Mouse (Mus musculus) CH12.LX (cell line): ENCODE data around the gene Junb. TPM values are rescaled to one million over a fixed set of nuclear protein-coding genes. Genes with fewer than 3 reads are reported as not detected.

Experiments used
- DNase-seq: peaks from one replicate; pipeline ENCODE4 v3.0.0-alpha.2; 2013; ENCODE audit errors: extremely low read depth
- H3K27ac ChIP-seq: 2 replicates; pipeline ENCODE4 v1.5.1; 2012; ENCODE audit warnings: low read depth, mild to moderate bottlenecking, control low read depth, moderate library complexity; ENCODE audit not compliant: insufficient read depth
- H3K27me3 ChIP-seq: replicated peaks from 2 replicates; pipeline ENCODE3; 2012; ENCODE audit warnings: inconsistent platforms
- H3K36me3 ChIP-seq, 2 experiments: replicated peaks in 1 of 2; 2 replicates each; pipeline versions ENCODE3 to v1.6.1; 2012; ENCODE audit warnings: inconsistent platforms in 1 of 2, low read length in 1 of 2, mild to moderate bottlenecking in 1 of 2, mixed read lengths in 1 of 2, moderate library complexity in 1 of 2; ENCODE audit not compliant: control insufficient read depth in 1 of 2, insufficient read depth in 1 of 2
- H3K4me1 ChIP-seq, 2 experiments: 2 replicates each; pipeline ENCODE4 v1.6.1; 2012; ENCODE audit warnings: inconsistent platforms in 1 of 2, moderate library complexity in 1 of 2; ENCODE audit not compliant: insufficient read depth in 2 of 2, control insufficient read depth in 1 of 2
- H3K4me2 ChIP-seq: 2 replicates; pipeline ENCODE4 v1.6.1; 2012; ENCODE audit warnings: low read depth, mild to moderate bottlenecking, control low read depth; ENCODE audit not compliant: poor library complexity, insufficient read depth, severe bottlenecking
- H3K4me3 ChIP-seq, 3 experiments: fragments of 150-350 bp in 1 of 3; sonication (generic) in 1 of 3; replicated peaks in 1 of 3; 2 replicates each; pipeline versions ENCODE3 to v1.5.1; 2011 to 2012; ENCODE audit warnings: low read depth in 2 of 3, low read length in 2 of 3, mild to moderate bottlenecking in 2 of 3, moderate library complexity in 2 of 3, control low read depth in 1 of 3, improper control_type of control experiment in 1 of 3, inconsistent platforms in 1 of 3, mixed read lengths in 1 of 3; ENCODE audit not compliant: poor library complexity in 1 of 3
- H3K79me2 ChIP-seq: replicated peaks from 2 replicates; pipeline ENCODE4 v1.6.1; 2012; ENCODE audit warnings: mild to moderate bottlenecking, moderate library complexity; ENCODE audit not compliant: control insufficient read depth, poor library complexity, insufficient read depth, severe bottlenecking; ENCODE audit errors: extremely low read depth
- H3K9ac ChIP-seq: 2 replicates; pipeline ENCODE4 v1.6.1; 2012; ENCODE audit warnings: low read depth, mild to moderate bottlenecking, control low read depth, moderate library complexity; ENCODE audit not compliant: insufficient read depth
- H3K9me3 ChIP-seq: replicated peaks from 2 replicates; pipeline ENCODE3; 2012; ENCODE audit warnings: low read length, inconsistent platforms, mixed read lengths
- BHLHE40 ChIP-seq: IDR thresholded peaks from 2 replicates; pipeline ENCODE4 v1.6.1; 2011; ENCODE audit warnings: mild to moderate bottlenecking, low read depth, low read length, improper control_type of control experiment
- CHD1 ChIP-seq: IDR thresholded peaks from 2 replicates; pipeline ENCODE4 v1.6.1; 2012; ENCODE audit warnings: low read depth, low read length, improper control_type of control experiment, inconsistent platforms
- CHD2 ChIP-seq: IDR thresholded peaks from 2 replicates; pipeline ENCODE4 v1.6.1; 2011; ENCODE audit warnings: low read length, improper control_type of control experiment
- CTCF ChIP-seq, 2 experiments: IDR thresholded peaks in 1 of 2; conservative IDR thresholded peaks in 1 of 2; 2 replicates each; pipeline ENCODE4 v1.5.1; 2011 to 2012; ENCODE audit warnings: low read depth in 2 of 2, low read length in 2 of 2, improper control_type of control experiment in 1 of 2, inconsistent platforms in 1 of 2, mild to moderate bottlenecking in 1 of 2, moderate library complexity in 1 of 2
- E2F4 ChIP-seq: IDR thresholded peaks from 2 replicates; pipeline ENCODE4 v1.6.1; 2011; ENCODE audit warnings: low read depth, low read length, improper control_type of control experiment; ENCODE audit not compliant: insufficient replicate concordance
- ELF1 ChIP-seq: IDR thresholded peaks from 2 replicates; pipeline ENCODE4 v1.6.1; 2014; ENCODE audit warnings: low read depth, mild to moderate bottlenecking, inconsistent platforms, low read length, improper control_type of control experiment
- EP300 ChIP-seq: IDR thresholded peaks from 2 replicates; pipeline ENCODE4 v1.6.1; 2011; ENCODE audit warnings: low read length, improper control_type of control experiment
- ETS1 ChIP-seq: conservative IDR thresholded peaks from 2 replicates; pipeline ENCODE4 v1.6.1; 2012; ENCODE audit warnings: low read depth, mild to moderate bottlenecking, inconsistent platforms, low read length, improper control_type of control experiment, moderate library complexity
- GABPA ChIP-seq: IDR thresholded peaks from 2 replicates; pipeline ENCODE4 v1.6.1; 2012; ENCODE audit warnings: low read depth, low read length, improper control_type of control experiment, inconsistent platforms; ENCODE audit not compliant: insufficient replicate concordance
- HCFC1 ChIP-seq: IDR thresholded peaks from 2 replicates; pipeline ENCODE4 v1.6.1; 2012; ENCODE audit warnings: low read depth, mild to moderate bottlenecking, inconsistent platforms, low read length, improper control_type of control experiment
- IRF4 ChIP-seq: IDR thresholded peaks from 2 replicates; pipeline ENCODE4 v1.6.1; 2014; ENCODE audit warnings: low read depth, mild to moderate bottlenecking, inconsistent platforms, low read length, improper control_type of control experiment
- JUN ChIP-seq: IDR thresholded peaks from 2 replicates; pipeline ENCODE4 v1.6.1; 2011; ENCODE audit warnings: low read depth, mild to moderate bottlenecking, low read length, improper control_type of control experiment, moderate library complexity; ENCODE audit not compliant: insufficient read depth
- JUND ChIP-seq: conservative IDR thresholded peaks from 2 replicates; pipeline ENCODE4 v1.6.1; 2011; ENCODE audit warnings: low read depth, low read length, improper control_type of control experiment
- KAT2A ChIP-seq: IDR thresholded peaks from 2 replicates; pipeline ENCODE4 v1.6.1; 2012; ENCODE audit warnings: low read length, improper control_type of control experiment, inconsistent platforms; ENCODE audit not compliant: insufficient replicate concordance
- MAFK ChIP-seq: IDR thresholded peaks from 2 replicates; pipeline ENCODE4 v1.6.1; 2011; ENCODE audit warnings: low read length, improper control_type of control experiment; ENCODE audit not compliant: insufficient replicate concordance
- MAX ChIP-seq: IDR thresholded peaks from 2 replicates; pipeline ENCODE4 v1.6.1; 2011; ENCODE audit warnings: low read length, improper control_type of control experiment
- MAZ ChIP-seq: IDR thresholded peaks from 2 replicates; pipeline ENCODE4 v1.6.1; 2012; ENCODE audit warnings: low read depth, mild to moderate bottlenecking, inconsistent platforms, low read length, improper control_type of control experiment, moderate library complexity
- MEF2A ChIP-seq: IDR thresholded peaks from 2 replicates; pipeline ENCODE4 v1.6.1; 2014; ENCODE audit warnings: low read depth, mild to moderate bottlenecking, inconsistent platforms, low read length, improper control_type of control experiment, borderline replicate concordance
- MXI1 ChIP-seq: IDR thresholded peaks from 2 replicates; pipeline ENCODE4 v1.6.1; 2011; ENCODE audit warnings: mild to moderate bottlenecking, low read depth, low read length, improper control_type of control experiment
- MYC ChIP-seq: IDR thresholded peaks from 2 replicates; pipeline ENCODE4 v1.6.1; 2011; ENCODE audit warnings: low read depth, mild to moderate bottlenecking, improper control_type of control experiment, low read length
- NELFE ChIP-seq: IDR thresholded peaks from 2 replicates; pipeline ENCODE4 v1.6.1; 2011; ENCODE audit warnings: low read depth, low read length, improper control_type of control experiment
- NRF1 ChIP-seq: IDR thresholded peaks from 2 replicates; pipeline ENCODE4 v1.6.1; 2014; ENCODE audit warnings: low read depth, mild to moderate bottlenecking, inconsistent platforms, low read length, improper control_type of control experiment, moderate library complexity
- PAX5 ChIP-seq: IDR thresholded peaks from 2 replicates; pipeline ENCODE4 v1.6.1; 2012; ENCODE audit warnings: low read length, inconsistent platforms, mixed read lengths
- POLR2A ChIP-seq: IDR thresholded peaks from 2 replicates; pipeline ENCODE4 v1.6.1; 2011; ENCODE audit warnings: low read depth, mild to moderate bottlenecking, improper control_type of control experiment, low read length
- POLR2AphosphoS2 ChIP-seq: IDR thresholded peaks from 2 replicates; pipeline ENCODE4 v1.6.1; 2011; ENCODE audit warnings: low read depth, low read length, improper control_type of control experiment
- RAD21 ChIP-seq: IDR thresholded peaks from 2 replicates; pipeline ENCODE4 v1.6.1; 2011; ENCODE audit warnings: low read depth, mild to moderate bottlenecking, low read length, improper control_type of control experiment, moderate library complexity
- RCOR1 ChIP-seq: conservative IDR thresholded peaks from 2 replicates; pipeline ENCODE4 v1.6.1; 2012; ENCODE audit warnings: low read depth, mild to moderate bottlenecking, inconsistent platforms, low read length, improper control_type of control experiment
- SIN3A ChIP-seq: IDR thresholded peaks from 2 replicates; pipeline ENCODE4 v1.6.1; 2012; ENCODE audit warnings: low read length, improper control_type of control experiment, inconsistent platforms
- SMC3 ChIP-seq: IDR thresholded peaks from 2 replicates; pipeline ENCODE4 v1.6.1; 2011; ENCODE audit warnings: low read depth, low read length, improper control_type of control experiment
- TBP ChIP-seq: conservative IDR thresholded peaks from 2 replicates; pipeline ENCODE4 v1.6.1; 2011; ENCODE audit warnings: low read depth, low read length, improper control_type of control experiment
- TCF12 ChIP-seq: IDR thresholded peaks from 2 replicates; pipeline ENCODE4 v1.6.1; 2014; ENCODE audit warnings: low read depth, mild to moderate bottlenecking, inconsistent platforms, low read length, improper control_type of control experiment
- UBTF ChIP-seq: IDR thresholded peaks from 2 replicates; pipeline ENCODE4 v1.6.1; 2012; ENCODE audit warnings: low read depth, mild to moderate bottlenecking, inconsistent platforms, low read length, improper control_type of control experiment, moderate library complexity
- USF1 ChIP-seq: IDR thresholded peaks from 2 replicates; pipeline ENCODE4 v1.6.1; 2014; ENCODE audit warnings: low read depth, mild to moderate bottlenecking, inconsistent platforms, low read length, improper control_type of control experiment
- USF2 ChIP-seq: conservative IDR thresholded peaks from 2 replicates; pipeline ENCODE4 v1.6.1; 2011; ENCODE audit warnings: low read depth, low read length, improper control_type of control experiment
- ZC3H11A ChIP-seq: IDR thresholded peaks from 2 replicates; pipeline ENCODE4 v1.6.1; 2012; ENCODE audit warnings: low read depth, mild to moderate bottlenecking, inconsistent platforms, low read length, improper control_type of control experiment
- ZKSCAN1 ChIP-seq: IDR thresholded peaks from 2 replicates; pipeline ENCODE4 v1.6.1; 2012; ENCODE audit warnings: low read depth, inconsistent platforms, low read length, improper control_type of control experiment, borderline replicate concordance
- ZMIZ1 ChIP-seq: IDR thresholded peaks from 2 replicates; pipeline ENCODE4 v1.6.1; 2012; ENCODE audit warnings: low read depth, mild to moderate bottlenecking, inconsistent platforms, low read length, improper control_type of control experiment
- ZNF384 ChIP-seq: IDR thresholded peaks from 2 replicates; pipeline ENCODE4 v1.6.1; 2012; ENCODE audit warnings: low read depth, low read length, improper control_type of control experiment, inconsistent platforms
- dilution Hi-C: fragments of 300-500 bp; cut with MboI; formaldehyde crosslinking; loops from 2 replicates; pipeline ENCODE4 v1.14.3; 2020; ENCODE audit warnings: low sequenced_read_pairs; ENCODE audit not compliant: extremely low pct_unique_long_range_greater_than_20kb, extremely low pct_ligation_motif_present
- in situ Hi-C: fragments of 300-500 bp; cut with MboI; formaldehyde crosslinking; loops from 3 replicates; pipeline ENCODE4 v1.14.3; 2019; ENCODE audit warnings: low sequenced_read_pairs, low pct_ligation_motif_present, low pct_unique_long_range_greater_than_20kb, mixed read lengths
- polyA plus RNA-seq: library from polyadenylated mRNA; unstranded; fragments of >175 nt; gene quantifications from 2 replicates; pipeline ENCODE4 v1.2.1, GENCODE M21; 2012; ENCODE audit warnings: low read depth; ENCODE audit not compliant: insufficient read length
- total RNA-seq, 2 experiments: library from RNA; depleted of rRNA; stranded (reverse); fragments of 300-350 nt in 1 of 2; fragments of >200 nt in 1 of 2; gene quantifications; 2 replicates each; pipeline ENCODE4 v1.2.3; 2012 to 2014

Gene Junb
- total and polyA plus RNA-seq, 3 experiments: 63.4 to 342 (median 217) TPM

DNA sequence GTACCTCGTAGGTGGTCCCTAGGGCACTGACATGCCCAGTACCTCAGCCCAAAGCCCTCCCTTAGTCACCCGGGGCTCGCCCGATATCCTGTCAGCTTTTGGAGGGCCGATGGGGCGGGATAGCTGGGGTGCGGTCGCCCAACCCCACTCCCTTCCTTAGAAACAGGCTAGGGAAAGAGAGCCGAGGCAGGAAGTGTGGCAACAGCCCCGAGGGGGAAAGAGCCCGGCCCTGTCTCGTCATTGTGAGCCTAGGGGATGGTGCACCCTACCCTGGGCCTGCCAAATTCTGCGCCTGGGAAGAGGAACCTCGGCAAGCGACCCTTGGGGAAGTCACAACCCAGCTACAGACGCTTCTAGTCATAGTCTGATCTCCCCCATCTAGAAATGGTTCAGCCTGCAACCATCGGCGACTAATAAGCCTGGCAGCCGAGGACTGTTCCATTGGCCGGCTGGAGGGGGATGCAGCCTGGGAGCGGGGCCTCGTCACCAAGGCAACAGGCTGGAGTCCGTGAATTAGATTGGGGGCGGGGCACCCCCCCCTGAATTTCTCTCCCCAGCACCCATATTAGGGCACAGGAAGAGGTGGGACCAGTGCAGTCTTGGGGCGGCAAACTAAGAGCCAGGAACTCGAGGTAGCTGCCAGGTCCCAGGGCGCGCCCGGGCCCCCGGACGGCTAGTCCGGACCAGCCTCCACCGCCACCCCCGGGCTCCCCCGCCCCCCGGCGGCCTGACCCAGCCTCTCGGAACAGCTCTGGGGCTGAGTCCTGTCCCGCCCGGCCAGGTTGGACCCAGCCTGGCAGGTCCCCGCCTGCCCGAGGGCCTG lies 1.3 kb upstream of the Junb start:
- Histone ChIP-seq H3K79me2 (peaks cover 20% of the 10 kb centered on the region), H3K4me2 (peak overlapping the region; percentile 96), H3K4me3 (peak overlapping the region; percentile 51 to 94 (median 68)), H3K36me3 (peaks cover 6 to 8% of the 10 kb centered on the region in 2 experiments), H3K9me3 (no peaks in the 10 kb centered on the region), H3K9ac (peak overlapping the region; percentile 87), H3K27me3 (no peaks in the 10 kb centered on the region), H3K27ac (peak overlapping the region; percentile 94), H3K4me1 (peaks cover 29 to 52% of the 10 kb centered on the region in 2 experiments)
- peak; percentile 98 for DNase-seq
- in situ Hi-C loops: no loop called here
- TF ChIP-seq BHLHE40 (peak; percentile 41; the same call in 1 of the 2 replicates), NRF1 (0 out of 2 replicates have a peak, but pooled peaks have one; percentile 11), CTCF (conservative IDR thresholded peaks at IDR 0.05 in 1 of 2, IDR thresholded peaks at IDR 0.05 in 1 of 2; ENCODE audit: low read depth in 2 of 2, low read length in 2 of 2) (no peak), MYC (no peak), MAFK (no peak), ETS1 (peak; percentile 43), MEF2A (peak; percentile 49; the same call in 1 of the 2 replicates), SMC3 (no peak), JUN (no peak), POLR2A (peak; percentile 62), USF1 (no peak), KAT2A (0 out of 2 replicates have a peak, but pooled peaks have one; percentile 25), ZC3H11A (no peak), HCFC1 (peak; percentile 57), CHD2 (peak; percentile 84), EP300 (no peak), MXI1 (peak; percentile 94), E2F4 (no peak), SIN3A (peak; percentile 88), ZMIZ1 (no peak; the same call in 1 of the 2 replicates), POLR2AphosphoS2 (no peak), ZKSCAN1 (no peak), CHD1 (peak; percentile 99), NELFE (0 out of 2 replicates have a peak, but pooled peaks have one; percentile 12), RCOR1 (0 out of 2 replicates have a peak, but pooled peaks have one; percentile 55), RAD21 (no peak), MAX (no peak), TCF12 (peak; percentile 43; the same call in 1 of the 2 replicates), MAZ (peak; percentile 89), TBP (peak; percentile 60), PAX5 (no peak), UBTF (no peak), IRF4 (peak; percentile 64; the same call in 1 of the 2 replicates), USF2 (no peak), JUND (no peak), GABPA (no peak), ZNF384 (no peak), ELF1 (peak; percentile 68)
- dilution Hi-C loops: no loop called here
